Mouse (Mus musculus) CH12.LX (cell line): ENCODE data around the gene Selenoo. TPM values are rescaled to one million over a fixed set of nuclear protein-coding genes. Genes with fewer than 3 reads are reported as not detected.
A peak's percentile ranks its signal among the peaks of the same experiment; 100 is the strongest.

ENCODE experiments used
- DNase-seq: peaks from one replicate; pipeline ENCODE4 v3.0.0-alpha.2; 2013; ENCODE audit errors: extremely low read depth
- H3K27ac ChIP-seq: 2 replicates; pipeline ENCODE4 v1.5.1; 2012; ENCODE audit warnings: low read depth, mild to moderate bottlenecking, control low read depth, moderate library complexity; ENCODE audit not compliant: insufficient read depth
- H3K27me3 ChIP-seq: replicated peaks from 2 replicates; pipeline ENCODE3; 2012; ENCODE audit warnings: inconsistent platforms
- H3K36me3 ChIP-seq, 2 experiments: replicated peaks in 1 of 2; 2 replicates each; pipeline versions ENCODE3 to v1.6.1; 2012; ENCODE audit warnings: inconsistent platforms in 1 of 2, low read length in 1 of 2, mild to moderate bottlenecking in 1 of 2, mixed read lengths in 1 of 2, moderate library complexity in 1 of 2; ENCODE audit not compliant: control insufficient read depth in 1 of 2, insufficient read depth in 1 of 2
- H3K4me1 ChIP-seq, 2 experiments: 2 replicates each; pipeline ENCODE4 v1.6.1; 2012; ENCODE audit warnings: inconsistent platforms in 1 of 2, moderate library complexity in 1 of 2; ENCODE audit not compliant: insufficient read depth in 2 of 2, control insufficient read depth in 1 of 2
- H3K4me2 ChIP-seq: 2 replicates; pipeline ENCODE4 v1.6.1; 2012; ENCODE audit warnings: low read depth, mild to moderate bottlenecking, control low read depth; ENCODE audit not compliant: poor library complexity, insufficient read depth, severe bottlenecking
- H3K4me3 ChIP-seq, 3 experiments: fragments of 150-350 bp in 1 of 3; sonication (generic) in 1 of 3; replicated peaks in 1 of 3; 2 replicates each; pipeline versions ENCODE3 to v1.5.1; 2011 to 2012; ENCODE audit warnings: low read depth in 2 of 3, low read length in 2 of 3, mild to moderate bottlenecking in 2 of 3, moderate library complexity in 2 of 3, control low read depth in 1 of 3, improper control_type of control experiment in 1 of 3, inconsistent platforms in 1 of 3, mixed read lengths in 1 of 3; ENCODE audit not compliant: poor library complexity in 1 of 3
- H3K79me2 ChIP-seq: replicated peaks from 2 replicates; pipeline ENCODE4 v1.6.1; 2012; ENCODE audit warnings: mild to moderate bottlenecking, moderate library complexity; ENCODE audit not compliant: control insufficient read depth, poor library complexity, insufficient read depth, severe bottlenecking; ENCODE audit errors: extremely low read depth
- H3K9ac ChIP-seq: 2 replicates; pipeline ENCODE4 v1.6.1; 2012; ENCODE audit warnings: low read depth, mild to moderate bottlenecking, control low read depth, moderate library complexity; ENCODE audit not compliant: insufficient read depth
- H3K9me3 ChIP-seq: replicated peaks from 2 replicates; pipeline ENCODE3; 2012; ENCODE audit warnings: low read length, inconsistent platforms, mixed read lengths
- BHLHE40 ChIP-seq: IDR thresholded peaks from 2 replicates; pipeline ENCODE4 v1.6.1; 2011; ENCODE audit warnings: mild to moderate bottlenecking, low read depth, low read length, improper control_type of control experiment
- CHD1 ChIP-seq: IDR thresholded peaks from 2 replicates; pipeline ENCODE4 v1.6.1; 2012; ENCODE audit warnings: low read depth, low read length, improper control_type of control experiment, inconsistent platforms
- CHD2 ChIP-seq: IDR thresholded peaks from 2 replicates; pipeline ENCODE4 v1.6.1; 2011; ENCODE audit warnings: low read length, improper control_type of control experiment
- CTCF ChIP-seq, 2 experiments: IDR thresholded peaks in 1 of 2; conservative IDR thresholded peaks in 1 of 2; 2 replicates each; pipeline ENCODE4 v1.5.1; 2011 to 2012; ENCODE audit warnings: low read depth in 2 of 2, low read length in 2 of 2, improper control_type of control experiment in 1 of 2, inconsistent platforms in 1 of 2, mild to moderate bottlenecking in 1 of 2, moderate library complexity in 1 of 2
- E2F4 ChIP-seq: IDR thresholded peaks from 2 replicates; pipeline ENCODE4 v1.6.1; 2011; ENCODE audit warnings: low read depth, low read length, improper control_type of control experiment; ENCODE audit not compliant: insufficient replicate concordance
- ELF1 ChIP-seq: IDR thresholded peaks from 2 replicates; pipeline ENCODE4 v1.6.1; 2014; ENCODE audit warnings: low read depth, mild to moderate bottlenecking, inconsistent platforms, low read length, improper control_type of control experiment
- ETS1 ChIP-seq: conservative IDR thresholded peaks from 2 replicates; pipeline ENCODE4 v1.6.1; 2012; ENCODE audit warnings: low read depth, mild to moderate bottlenecking, inconsistent platforms, low read length, improper control_type of control experiment, moderate library complexity
- GABPA ChIP-seq: IDR thresholded peaks from 2 replicates; pipeline ENCODE4 v1.6.1; 2012; ENCODE audit warnings: low read depth, low read length, improper control_type of control experiment, inconsistent platforms; ENCODE audit not compliant: insufficient replicate concordance
- HCFC1 ChIP-seq: IDR thresholded peaks from 2 replicates; pipeline ENCODE4 v1.6.1; 2012; ENCODE audit warnings: low read depth, mild to moderate bottlenecking, inconsistent platforms, low read length, improper control_type of control experiment
- IRF4 ChIP-seq: IDR thresholded peaks from 2 replicates; pipeline ENCODE4 v1.6.1; 2014; ENCODE audit warnings: low read depth, mild to moderate bottlenecking, inconsistent platforms, low read length, improper control_type of control experiment
- JUN ChIP-seq: IDR thresholded peaks from 2 replicates; pipeline ENCODE4 v1.6.1; 2011; ENCODE audit warnings: low read depth, mild to moderate bottlenecking, low read length, improper control_type of control experiment, moderate library complexity; ENCODE audit not compliant: insufficient read depth
- JUND ChIP-seq: conservative IDR thresholded peaks from 2 replicates; pipeline ENCODE4 v1.6.1; 2011; ENCODE audit warnings: low read depth, low read length, improper control_type of control experiment
- KAT2A ChIP-seq: IDR thresholded peaks from 2 replicates; pipeline ENCODE4 v1.6.1; 2012; ENCODE audit warnings: low read length, improper control_type of control experiment, inconsistent platforms; ENCODE audit not compliant: insufficient replicate concordance
- MAFK ChIP-seq: IDR thresholded peaks from 2 replicates; pipeline ENCODE4 v1.6.1; 2011; ENCODE audit warnings: low read length, improper control_type of control experiment; ENCODE audit not compliant: insufficient replicate concordance
- MAX ChIP-seq: IDR thresholded peaks from 2 replicates; pipeline ENCODE4 v1.6.1; 2011; ENCODE audit warnings: low read length, improper control_type of control experiment
- MAZ ChIP-seq: IDR thresholded peaks from 2 replicates; pipeline ENCODE4 v1.6.1; 2012; ENCODE audit warnings: low read depth, mild to moderate bottlenecking, inconsistent platforms, low read length, improper control_type of control experiment, moderate library complexity
- MEF2A ChIP-seq: IDR thresholded peaks from 2 replicates; pipeline ENCODE4 v1.6.1; 2014; ENCODE audit warnings: low read depth, mild to moderate bottlenecking, inconsistent platforms, low read length, improper control_type of control experiment, borderline replicate concordance
- MXI1 ChIP-seq: IDR thresholded peaks from 2 replicates; pipeline ENCODE4 v1.6.1; 2011; ENCODE audit warnings: mild to moderate bottlenecking, low read depth, low read length, improper control_type of control experiment
- MYC ChIP-seq: IDR thresholded peaks from 2 replicates; pipeline ENCODE4 v1.6.1; 2011; ENCODE audit warnings: low read depth, mild to moderate bottlenecking, improper control_type of control experiment, low read length
- NELFE ChIP-seq: IDR thresholded peaks from 2 replicates; pipeline ENCODE4 v1.6.1; 2011; ENCODE audit warnings: low read depth, low read length, improper control_type of control experiment
- NRF1 ChIP-seq: IDR thresholded peaks from 2 replicates; pipeline ENCODE4 v1.6.1; 2014; ENCODE audit warnings: low read depth, mild to moderate bottlenecking, inconsistent platforms, low read length, improper control_type of control experiment, moderate library complexity
- PAX5 ChIP-seq: IDR thresholded peaks from 2 replicates; pipeline ENCODE4 v1.6.1; 2012; ENCODE audit warnings: low read length, inconsistent platforms, mixed read lengths
- POLR2A ChIP-seq: IDR thresholded peaks from 2 replicates; pipeline ENCODE4 v1.6.1; 2011; ENCODE audit warnings: low read depth, mild to moderate bottlenecking, improper control_type of control experiment, low read length
- POLR2AphosphoS2 ChIP-seq: IDR thresholded peaks from 2 replicates; pipeline ENCODE4 v1.6.1; 2011; ENCODE audit warnings: low read depth, low read length, improper control_type of control experiment
- RAD21 ChIP-seq: IDR thresholded peaks from 2 replicates; pipeline ENCODE4 v1.6.1; 2011; ENCODE audit warnings: low read depth, mild to moderate bottlenecking, low read length, improper control_type of control experiment, moderate library complexity
- SIN3A ChIP-seq: IDR thresholded peaks from 2 replicates; pipeline ENCODE4 v1.6.1; 2012; ENCODE audit warnings: low read length, improper control_type of control experiment, inconsistent platforms
- TBP ChIP-seq: conservative IDR thresholded peaks from 2 replicates; pipeline ENCODE4 v1.6.1; 2011; ENCODE audit warnings: low read depth, low read length, improper control_type of control experiment
- TCF12 ChIP-seq: IDR thresholded peaks from 2 replicates; pipeline ENCODE4 v1.6.1; 2014; ENCODE audit warnings: low read depth, mild to moderate bottlenecking, inconsistent platforms, low read length, improper control_type of control experiment
- UBTF ChIP-seq: IDR thresholded peaks from 2 replicates; pipeline ENCODE4 v1.6.1; 2012; ENCODE audit warnings: low read depth, mild to moderate bottlenecking, inconsistent platforms, low read length, improper control_type of control experiment, moderate library complexity
- USF1 ChIP-seq: IDR thresholded peaks from 2 replicates; pipeline ENCODE4 v1.6.1; 2014; ENCODE audit warnings: low read depth, mild to moderate bottlenecking, inconsistent platforms, low read length, improper control_type of control experiment
- USF2 ChIP-seq: conservative IDR thresholded peaks from 2 replicates; pipeline ENCODE4 v1.6.1; 2011; ENCODE audit warnings: low read depth, low read length, improper control_type of control experiment
- ZKSCAN1 ChIP-seq: IDR thresholded peaks from 2 replicates; pipeline ENCODE4 v1.6.1; 2012; ENCODE audit warnings: low read depth, inconsistent platforms, low read length, improper control_type of control experiment, borderline replicate concordance
- ZMIZ1 ChIP-seq: IDR thresholded peaks from 2 replicates; pipeline ENCODE4 v1.6.1; 2012; ENCODE audit warnings: low read depth, mild to moderate bottlenecking, inconsistent platforms, low read length, improper control_type of control experiment
- ZNF384 ChIP-seq: IDR thresholded peaks from 2 replicates; pipeline ENCODE4 v1.6.1; 2012; ENCODE audit warnings: low read depth, low read length, improper control_type of control experiment, inconsistent platforms
- dilution Hi-C: fragments of 300-500 bp; cut with MboI; formaldehyde crosslinking; loops from 2 replicates; pipeline ENCODE4 v1.14.3; 2020; ENCODE audit warnings: low sequenced_read_pairs; ENCODE audit not compliant: extremely low pct_unique_long_range_greater_than_20kb, extremely low pct_ligation_motif_present
- in situ Hi-C: fragments of 300-500 bp; cut with MboI; formaldehyde crosslinking; loops from 3 replicates; pipeline ENCODE4 v1.14.3; 2019; ENCODE audit warnings: low sequenced_read_pairs, low pct_ligation_motif_present, low pct_unique_long_range_greater_than_20kb, mixed read lengths
- polyA plus RNA-seq: library from polyadenylated mRNA; unstranded; fragments of >175 nt; gene quantifications from 2 replicates; pipeline ENCODE4 v1.2.1, GENCODE M21; 2012; ENCODE audit warnings: low read depth; ENCODE audit not compliant: insufficient read length
- total RNA-seq, 2 experiments: library from RNA; depleted of rRNA; stranded (reverse); fragments of 300-350 nt in 1 of 2; fragments of >200 nt in 1 of 2; gene quantifications; 2 replicates each; pipeline ENCODE4 v1.2.3; 2012 to 2014

Selenoo gene
- total RNA-seq (2012; rRNA removed) (6.5 and 11.7 TPM in 2 replicates), total RNA-seq (2014; rRNA removed) (8.0 and 8.7 TPM in 2 replicates), polyA plus RNA-seq (2.3 and 3.7 TPM in 2 replicates)

DNA sequence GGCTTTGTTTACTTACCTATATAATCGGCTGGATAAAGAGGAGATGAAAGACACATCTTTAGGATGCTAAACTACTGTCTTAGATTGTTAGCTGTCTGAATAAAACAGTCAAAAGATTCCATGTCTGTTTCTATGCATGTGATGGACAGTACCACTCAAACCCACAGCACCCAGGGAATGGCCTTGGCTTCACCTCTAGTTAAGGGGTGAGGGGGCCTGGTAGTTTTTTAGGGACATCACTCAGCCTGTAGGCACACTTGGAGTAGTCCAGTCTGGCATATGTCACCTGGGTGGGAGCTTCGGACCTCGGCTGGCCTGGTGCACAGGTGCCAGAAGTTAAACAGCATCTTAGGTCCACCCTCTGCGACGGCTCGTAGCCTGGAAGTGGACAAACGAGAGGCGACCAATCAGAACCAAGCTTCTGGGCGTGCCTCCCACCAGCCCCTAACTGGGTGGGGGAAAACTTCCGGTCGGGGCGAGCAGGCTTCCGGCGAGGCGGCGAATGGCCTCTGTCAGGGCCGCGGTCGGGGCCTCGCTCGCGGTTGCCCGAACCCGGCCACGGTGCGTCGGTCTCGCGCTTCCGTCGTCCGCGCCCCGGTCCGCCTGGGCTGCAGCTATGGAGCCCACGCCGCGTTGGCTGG lies at the start of gene Selenoo:
Gene Selenoo (plus strand): TSS at position 478 of the 641 bp plus-strand sequence.
- peak; percentile 87 for DNase-seq
- dilution Hi-C loops (no loop called here), in situ Hi-C loops (no loop called here)
- H3K36me3 ChIP-seq: peaks cover 41 to 55% of the 10 kb centered on the region in 2 experiments
- H3K4me1 ChIP-seq: peaks cover 3 to 19% of the 10 kb centered on the region in 2 experiments; a peak in 3 of 4 replicates
- no peaks in the 10 kb centered on the region for H3K27me3 ChIP-seq
- H3K27ac ChIP-seq: 0 out of 2 replicates have a peak within 1 kb of the TSS, but pooled peaks have one; percentile 31
- H3K4me2 ChIP-seq: peak within 1 kb of the TSS; percentile 81
- H3K79me2 ChIP-seq: no peaks in the 10 kb centered on the region
- no peaks in the 10 kb centered on the region for H3K9me3 ChIP-seq
- H3K9ac ChIP-seq: peak within 1 kb of the TSS; percentile 82
- H3K4me3 ChIP-seq: peak within 1 kb of the TSS; percentile 72 to 95 (median 95)
- no peak for TF ChIP-seq ZKSCAN1
- no peak for TF ChIP-seq MAFK
- TF ChIP-seq RAD21: no peak
- TF ChIP-seq MEF2A: peak; percentile 26; the same call in 1 of the 2 replicates
- TF ChIP-seq UBTF: no peak
- TF ChIP-seq USF1: no peak
- peak; percentile 26; the same call in 1 of the 2 replicates for TF ChIP-seq IRF4
- peak; percentile 89 for TF ChIP-seq NELFE
- no peak for TF ChIP-seq GABPA
- peak; percentile 34; the same call in 1 of the 2 replicates for TF ChIP-seq NRF1
- TF ChIP-seq USF2: no peak
- peak; percentile 80 for TF ChIP-seq MXI1
- no peak for TF ChIP-seq CHD1
- peak; percentile 72 for TF ChIP-seq SIN3A
- TF ChIP-seq HCFC1: peak; percentile 78
- TF ChIP-seq ZMIZ1: peak; percentile 88
- TF ChIP-seq ELF1: peak; percentile 75
- peak; percentile 40; the same call in 1 of the 2 replicates for TF ChIP-seq CHD2
- peak; percentile 57; the same call in 1 of the 2 replicates for TF ChIP-seq POLR2AphosphoS2
- TF ChIP-seq BHLHE40: no peak
- TF ChIP-seq POLR2A: peak; percentile 91
- TF ChIP-seq JUN: no peak
- no peak for TF ChIP-seq ETS1
- no peak for TF ChIP-seq JUND
- TF ChIP-seq ZNF384: no peak
- TF ChIP-seq MAZ: peak; percentile 73; the same call in 1 of the 2 replicates
- no peak for TF ChIP-seq MYC
- TF ChIP-seq CTCF (conservative IDR thresholded peaks at IDR 0.05 in 1 of 2, IDR thresholded peaks at IDR 0.05 in 1 of 2; ENCODE audit: low read depth in 2 of 2, low read length in 2 of 2): no peak
- peak; percentile 76; the same call in 1 of the 2 replicates for TF ChIP-seq TCF12
- no peak for TF ChIP-seq E2F4
- no peak for TF ChIP-seq PAX5
- peak; percentile 57; the same call in 1 of the 2 replicates for TF ChIP-seq KAT2A
- peak; percentile 75; the same call in 1 of the 2 replicates for TF ChIP-seq TBP
- TF ChIP-seq MAX: peak; percentile 64; the same call in 1 of the 2 replicates
